Mouse (Mus musculus) lung, postnatal 36 days (tissue): ENCODE results near the gene Glis2.

Source experiments
- DNase-seq: peaks from one replicate; pipeline ENCODE4 v3.0.0; 2022; ENCODE audit warnings: mixed read lengths

Gene Glis2

DNA sequence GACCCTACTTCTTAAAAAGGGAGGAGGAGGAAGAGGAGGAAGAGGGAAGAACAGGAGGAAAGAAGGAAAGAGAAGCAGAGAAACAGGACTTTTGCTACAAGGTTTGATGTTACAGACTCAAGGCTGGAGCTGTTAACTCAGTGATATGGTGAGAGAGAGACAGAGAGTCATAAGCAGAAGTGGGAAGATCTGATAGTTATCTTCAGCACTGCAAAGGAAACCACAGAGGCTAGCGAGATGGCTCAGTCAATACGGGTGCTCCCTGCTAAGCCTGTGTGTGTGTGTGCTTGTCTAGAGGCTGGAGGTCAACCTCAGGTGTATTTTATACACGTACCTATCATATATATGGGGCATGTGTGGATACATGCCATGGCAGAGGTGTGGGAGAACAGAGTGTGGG is 10.7 kb upstream of the Glis2 start:
- DNase-seq: no peak

DNA sequence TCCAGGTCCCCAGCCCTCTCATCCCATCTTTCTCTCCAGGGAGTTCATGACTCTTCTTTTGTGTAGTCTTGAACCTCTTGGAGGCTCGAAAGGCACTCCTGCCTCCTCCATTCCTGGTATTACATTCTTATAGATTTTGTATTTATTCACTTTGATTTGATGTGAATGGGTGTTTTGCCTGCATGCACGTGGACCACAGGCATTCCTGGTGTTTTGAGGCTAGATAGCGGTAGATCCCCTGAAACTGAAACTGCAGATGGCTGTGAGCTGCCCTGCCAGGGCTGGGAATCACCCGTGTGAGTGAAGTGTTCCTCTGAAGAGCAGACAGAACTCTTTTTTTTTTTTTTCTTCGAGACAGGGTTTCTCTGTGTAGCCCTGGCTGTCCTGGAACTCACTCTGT is 10.1 kb upstream of the Glis2 start:
- DNase-seq: no peak

DNA sequence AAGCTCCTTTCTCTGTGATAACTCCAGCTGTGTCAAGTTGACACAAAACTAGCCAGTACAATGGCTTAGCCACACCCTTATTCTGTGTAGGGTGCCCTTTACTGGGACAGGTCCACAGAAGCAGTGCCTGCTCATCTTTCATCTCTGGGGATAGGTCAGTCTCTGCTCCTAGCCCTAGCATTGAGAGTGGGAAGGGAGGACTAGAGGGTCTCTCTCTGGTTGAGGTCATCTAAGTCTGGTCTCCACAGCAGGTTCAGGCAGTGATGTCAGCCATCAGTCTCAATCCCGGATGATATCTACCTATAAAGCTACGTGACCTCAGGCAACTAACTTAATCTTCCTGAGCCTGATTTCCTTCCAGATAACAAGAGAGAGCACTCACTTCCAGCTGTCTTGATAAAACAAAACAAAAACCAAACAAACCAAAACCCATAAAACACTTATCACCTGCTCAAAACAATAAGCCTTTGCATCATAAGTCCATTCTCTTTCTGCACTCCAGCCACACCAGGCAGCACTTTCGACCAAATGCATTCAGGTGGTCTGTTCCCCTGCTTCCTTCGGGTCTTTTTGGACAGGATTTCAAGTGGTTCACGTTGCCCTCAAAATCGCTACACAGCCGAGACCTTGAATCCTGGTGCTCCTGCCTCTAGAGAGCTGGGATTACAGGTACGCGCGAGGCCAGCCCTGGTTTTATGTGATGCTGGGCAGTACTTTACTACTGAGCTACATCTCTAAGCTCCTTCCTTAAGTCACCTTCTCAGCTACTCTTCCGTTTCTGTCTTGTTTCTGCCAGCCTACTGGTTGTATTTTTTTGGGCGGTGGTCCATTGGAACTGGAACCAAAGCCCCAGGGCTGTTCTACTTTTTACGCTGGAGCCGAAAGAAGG is 8.6 kb upstream of the Glis2 start:
- no peak for DNase-seq

DNA sequence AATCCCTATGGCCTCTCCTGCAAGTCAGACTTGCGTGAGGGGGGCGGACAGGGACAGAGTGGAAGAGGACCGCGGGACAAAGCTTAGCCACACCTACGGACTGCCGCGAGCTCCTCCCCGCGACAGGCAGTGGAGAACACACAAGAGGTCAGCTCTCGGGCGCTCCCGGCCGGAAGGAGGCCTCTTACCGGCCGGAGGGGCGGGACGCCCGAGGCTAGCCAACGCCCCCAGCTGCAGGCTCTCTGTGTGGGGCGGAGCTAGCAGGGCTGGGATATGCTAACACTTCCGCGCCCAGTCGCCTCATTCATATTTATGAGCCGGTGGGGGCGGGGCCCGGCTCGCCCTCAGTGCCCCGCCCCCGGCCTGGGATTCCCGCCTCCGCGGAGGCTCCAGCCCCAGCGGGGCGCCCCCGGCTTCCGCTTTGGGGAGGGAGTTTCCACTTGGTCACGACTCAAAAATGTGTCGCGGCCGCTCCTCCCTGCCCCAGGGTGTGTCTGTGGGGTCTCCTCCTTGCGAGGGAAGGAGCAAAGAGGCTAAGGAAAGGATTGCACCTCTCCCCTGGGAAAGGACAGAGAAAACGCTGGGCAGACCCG is 7.9 kb upstream of the Glis2 start:
- DNase-seq: peak; percentile 99

DNA sequence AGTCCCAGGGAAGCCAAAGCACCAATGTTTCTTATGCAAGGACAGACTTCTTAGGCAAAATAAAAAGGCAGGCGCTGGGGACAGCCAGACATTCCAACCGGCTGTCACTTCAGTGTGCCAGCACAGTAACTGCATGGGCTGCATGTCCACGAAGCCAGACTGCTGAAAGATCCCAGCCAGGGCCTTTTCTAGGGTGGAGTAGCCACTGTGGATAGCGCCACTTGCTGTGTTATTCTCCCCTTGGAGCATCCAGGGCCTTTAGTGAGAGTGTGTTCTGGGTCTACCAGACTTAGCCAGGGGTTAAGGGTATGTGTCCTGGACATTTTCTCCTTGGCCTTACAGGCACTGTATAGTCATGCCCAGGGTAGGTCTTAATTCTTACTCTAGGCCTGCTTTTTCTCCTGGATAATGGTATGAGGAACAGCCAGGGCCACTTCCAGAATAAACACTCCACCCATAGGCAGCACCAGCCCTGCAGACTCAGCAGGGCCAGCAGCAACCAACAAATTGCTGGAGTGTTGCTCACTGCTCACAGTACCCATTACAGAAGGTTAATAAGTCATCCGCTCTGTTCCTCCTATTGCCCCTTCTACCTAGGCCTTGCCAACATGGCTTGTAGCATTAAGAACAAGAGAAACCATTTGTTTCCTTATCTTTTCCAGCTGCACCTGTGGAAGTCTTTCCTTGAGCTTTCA is 6.8 kb upstream of the Glis2 start:
- peak; percentile 45 for DNase-seq

DNA sequence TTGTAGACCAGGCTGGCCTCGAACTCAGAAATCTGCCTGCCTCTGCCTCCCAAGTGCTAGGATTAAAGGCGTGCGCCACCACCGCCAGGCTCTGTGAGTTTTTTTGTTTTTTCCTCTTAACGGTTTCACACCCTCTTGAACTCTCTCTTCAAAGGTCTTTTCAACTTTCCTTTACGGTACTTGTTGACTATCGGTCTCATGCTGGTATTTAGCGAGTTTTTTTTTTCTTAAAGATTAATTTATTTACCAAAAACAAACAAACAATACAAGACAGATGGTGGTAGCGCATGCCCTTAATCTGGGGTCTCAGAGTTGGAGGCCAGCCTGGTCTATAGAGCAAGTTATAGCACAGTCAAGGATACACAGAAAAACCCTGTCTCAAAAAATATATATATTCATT is 4.3 kb upstream of the Glis2 start:
- no peak for DNase-seq

DNA sequence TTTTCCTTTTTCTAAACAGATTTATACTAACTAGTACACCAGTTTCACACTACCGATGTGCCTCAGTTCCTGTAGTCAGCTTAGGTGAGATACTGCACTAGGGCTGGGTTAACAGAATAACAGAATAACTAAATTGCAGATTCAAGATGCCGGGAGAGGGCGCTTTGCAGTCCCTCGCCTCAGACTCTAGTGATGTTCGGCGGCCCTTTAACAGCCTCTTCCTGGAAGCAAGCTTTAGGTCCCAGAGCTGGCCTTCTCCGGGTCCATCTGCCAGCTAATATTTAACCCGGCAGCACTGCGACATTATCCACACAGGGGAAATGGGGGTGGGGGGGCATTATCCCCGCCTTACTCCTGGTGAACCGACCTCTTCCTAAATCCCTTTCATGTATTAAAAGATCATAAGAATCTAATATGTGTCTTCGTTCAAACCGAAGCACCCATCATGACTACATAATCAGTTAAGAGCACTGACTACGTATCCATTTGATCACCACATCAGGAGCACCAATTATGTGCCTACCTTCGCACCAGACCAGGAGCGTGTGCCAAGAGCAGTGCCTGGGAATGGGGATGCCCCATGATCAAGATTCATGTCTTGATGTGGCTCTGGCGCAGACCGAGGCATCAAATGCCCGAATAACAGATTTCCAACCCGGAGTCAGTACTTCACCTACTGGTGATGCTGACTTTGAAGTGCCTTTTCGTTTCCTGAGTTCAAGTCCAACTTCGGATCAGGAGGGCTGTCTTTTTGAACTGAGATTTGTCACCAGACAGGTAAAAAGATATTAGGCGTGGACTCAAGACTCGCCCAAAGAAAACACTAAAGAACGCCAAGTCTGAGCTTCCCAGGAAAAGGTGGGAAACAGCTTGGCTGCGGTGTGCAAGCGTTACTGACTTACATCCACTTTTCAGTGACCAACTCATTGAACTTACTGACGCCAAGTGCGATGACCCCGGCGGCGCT is 1.3 kb upstream of the Glis2 start:
- peak; percentile 84 for DNase-seq

DNA sequence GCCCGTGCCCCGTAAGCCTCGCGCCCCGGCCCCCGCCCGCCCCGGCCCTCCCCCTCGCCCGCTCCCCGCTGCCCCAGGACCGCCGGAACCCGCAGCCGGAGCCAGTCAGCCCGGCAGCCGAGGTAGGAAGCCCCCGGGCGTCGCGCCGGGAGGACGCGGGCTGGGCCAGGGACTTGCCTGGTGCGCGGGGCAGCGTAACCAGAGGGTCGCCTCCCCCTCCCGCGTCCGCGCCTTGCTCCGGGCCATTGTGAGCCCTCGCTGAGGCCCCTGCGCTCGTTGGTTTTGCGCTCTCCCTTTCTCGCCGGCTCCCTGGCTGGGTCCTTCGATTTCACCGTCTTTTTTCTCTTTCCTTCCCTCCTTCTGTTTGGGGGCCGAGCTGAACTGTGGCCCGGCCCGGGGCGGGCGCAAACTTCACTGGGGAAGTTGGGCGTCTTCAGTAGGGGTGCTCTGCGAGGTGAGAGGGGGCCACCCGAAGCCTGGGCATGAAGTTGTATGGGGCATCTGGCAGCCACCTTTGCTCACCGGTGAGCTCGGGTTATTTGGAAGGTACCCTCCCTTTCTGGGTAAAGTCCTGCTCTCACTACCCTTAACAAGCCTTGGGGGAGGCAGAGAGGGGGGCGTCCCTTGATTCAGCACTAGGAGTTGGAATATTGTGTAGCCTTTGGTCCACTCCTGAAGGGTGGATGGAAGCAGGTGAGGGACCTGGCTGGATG is 457 bp downstream of the Glis2 start:
- DNase-seq: no peak

DNA sequence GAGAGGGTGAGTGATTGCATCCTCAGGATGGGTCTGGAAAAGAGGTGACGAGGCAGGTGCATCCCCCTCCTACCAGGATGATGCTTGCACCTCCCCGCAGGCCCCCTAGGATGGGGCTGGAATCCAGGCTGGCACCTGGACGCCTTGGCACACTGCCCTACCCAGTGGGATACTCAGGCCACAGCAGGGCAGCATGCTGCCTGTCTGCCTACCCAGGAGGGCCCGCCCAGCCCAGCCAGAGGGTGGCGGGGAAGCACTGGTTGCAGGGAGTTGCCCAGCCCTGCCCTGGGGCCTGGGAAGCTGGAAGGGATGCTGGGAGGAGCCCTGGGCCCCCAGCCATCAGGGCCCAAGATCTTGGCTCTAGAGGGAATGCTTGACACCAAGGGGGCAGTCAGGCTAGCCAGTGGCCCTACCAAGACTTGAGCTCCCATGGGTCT is 1.0 kb downstream of the Glis2 start:
- DNase-seq: peak; percentile 73

DNA sequence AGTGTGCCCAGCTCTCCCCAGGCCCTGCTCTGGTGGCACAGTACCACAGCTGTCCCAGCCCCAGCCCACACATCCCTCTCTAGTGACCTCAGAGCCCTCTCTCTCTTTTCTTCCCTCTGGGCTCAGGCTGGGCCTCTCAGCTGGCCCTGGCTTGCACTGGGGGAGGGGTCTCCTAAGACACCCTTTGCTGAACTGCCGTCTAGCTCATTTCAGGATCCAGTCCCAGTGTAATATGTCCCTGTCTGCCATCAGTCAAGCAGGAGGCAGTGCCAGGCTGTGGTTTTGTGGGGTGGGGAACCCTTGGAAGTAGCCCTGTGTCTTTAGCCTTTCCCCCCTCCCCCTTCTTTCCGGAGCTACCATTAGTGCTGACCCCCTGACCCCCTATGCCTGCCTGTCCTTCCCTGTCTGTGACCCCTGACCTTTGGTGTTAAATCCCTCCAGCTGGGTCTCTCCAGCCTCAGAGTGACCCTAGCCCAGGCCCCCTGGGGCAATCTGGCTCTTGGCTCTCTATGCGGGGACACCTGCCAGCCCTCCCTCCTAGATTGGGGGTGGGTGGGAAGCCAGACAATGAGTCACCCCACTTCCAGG is 1.7 kb downstream of the Glis2 start:
- DNase-seq: no peak

DNA sequence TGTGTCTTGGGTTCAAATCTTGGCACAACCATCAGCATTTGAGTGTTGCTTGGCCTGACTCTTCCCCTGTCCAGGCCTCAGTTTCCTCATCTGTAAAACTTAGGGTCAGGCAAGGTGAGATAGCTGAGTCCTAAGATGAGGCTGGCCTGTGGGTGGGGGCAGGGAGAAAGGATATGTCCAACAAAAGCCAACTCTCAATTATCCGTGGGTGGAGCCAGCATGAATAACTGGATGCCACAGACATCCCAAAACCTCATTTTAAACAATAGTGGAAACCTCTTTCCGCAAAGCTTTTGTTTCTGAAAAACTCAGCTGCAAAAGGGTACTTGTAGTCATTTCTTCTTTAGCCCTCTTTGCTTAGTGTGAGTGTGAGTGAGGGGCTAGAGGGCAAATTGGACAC is 2.3 kb downstream of the Glis2 start:
- no peak for DNase-seq

DNA sequence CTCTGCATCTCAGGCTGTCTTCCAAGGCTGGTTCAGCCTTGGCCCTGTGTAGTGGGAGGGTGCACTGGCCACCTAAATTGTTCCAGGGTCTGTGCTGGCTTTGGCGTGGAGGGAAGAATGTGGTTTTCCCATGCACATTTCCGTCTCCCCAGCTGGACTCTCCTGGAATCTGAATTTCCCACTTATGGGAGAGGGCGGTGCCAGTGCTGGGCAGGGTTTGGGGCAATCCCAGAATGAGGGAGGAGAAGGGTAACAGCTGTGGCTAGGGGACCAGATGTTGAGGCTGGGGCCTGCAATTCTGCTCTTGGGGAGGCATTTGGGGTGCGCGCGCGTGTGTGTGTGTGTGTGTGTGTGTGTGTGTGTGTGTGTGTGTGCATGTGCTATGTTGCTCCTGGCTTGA is 2.8 kb downstream of the Glis2 start:
- DNase-seq: peak; percentile 41

DNA sequence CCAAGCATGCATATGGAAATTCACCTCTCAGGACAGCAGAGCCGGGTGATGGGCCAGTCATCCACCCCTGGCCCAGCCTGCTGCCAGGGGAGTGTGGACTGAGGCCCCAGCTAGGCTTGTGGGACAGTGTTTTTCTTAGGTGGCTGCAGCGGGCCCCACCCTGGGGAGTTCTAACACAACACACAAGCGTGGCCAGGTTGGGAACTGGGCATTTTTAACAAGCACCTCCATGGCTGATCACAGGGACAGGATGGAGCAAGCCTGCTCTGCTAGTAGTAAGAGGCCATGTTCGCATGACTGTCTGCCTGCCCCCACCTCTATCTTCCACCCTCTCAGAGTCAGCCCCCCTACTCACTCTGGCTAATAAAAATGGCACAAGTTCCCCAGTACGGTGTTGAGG is 3.5 kb downstream of the Glis2 start:
- no peak for DNase-seq

DNA sequence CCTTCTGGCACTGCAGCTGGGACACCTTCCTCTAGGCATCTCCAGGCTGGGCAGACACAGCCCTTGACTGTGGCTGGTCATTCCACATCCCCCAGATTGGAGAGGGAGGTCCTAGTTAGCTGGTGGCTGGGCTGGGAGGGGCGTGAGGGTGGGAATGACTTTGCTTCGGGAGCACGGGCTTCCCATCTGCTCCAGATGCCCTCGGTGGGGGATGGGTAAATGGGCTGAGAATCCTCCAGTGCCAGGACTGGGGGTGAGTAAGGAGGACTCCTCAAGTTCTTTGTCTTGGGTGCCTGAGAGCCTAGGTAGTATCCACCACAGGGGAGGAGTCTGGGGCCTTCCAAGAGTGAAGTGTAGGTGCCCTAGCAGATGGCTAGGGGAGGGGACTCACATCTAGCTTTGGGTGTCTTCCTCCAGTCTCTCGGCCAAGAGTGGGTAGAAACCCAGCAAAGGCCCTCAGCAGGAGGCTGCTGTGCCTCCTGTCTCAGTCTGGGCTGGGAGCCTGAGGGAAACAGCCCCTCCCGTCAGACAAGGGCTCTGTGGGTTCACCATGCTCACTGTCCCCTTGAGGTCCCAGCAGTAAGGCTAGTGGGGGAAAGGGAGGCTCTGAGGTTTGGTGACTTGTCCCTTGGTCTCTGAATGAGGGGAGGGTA is 4.5 kb downstream of the Glis2 start:
- DNase-seq: no peak

DNA sequence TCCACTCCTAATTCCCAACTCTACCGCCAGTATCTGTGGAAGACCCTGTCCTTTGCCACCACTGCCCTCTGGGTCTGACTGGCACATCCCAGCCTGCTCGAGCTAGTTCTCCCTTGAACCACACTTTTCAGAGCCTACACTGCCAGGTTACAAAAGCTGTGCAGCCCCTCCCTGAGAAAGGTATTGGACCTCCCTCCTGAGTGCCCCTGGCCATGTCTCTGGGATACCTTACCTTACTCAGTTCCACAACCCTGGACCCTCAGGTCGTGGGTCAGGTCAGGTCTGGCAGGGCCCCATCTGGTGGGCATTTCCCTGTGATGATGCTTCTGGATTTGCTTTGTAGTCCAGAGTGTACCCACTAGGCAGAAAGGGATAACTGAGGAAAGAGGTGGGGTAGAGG is 5.1 kb downstream of the Glis2 start:
- no peak for DNase-seq

DNA sequence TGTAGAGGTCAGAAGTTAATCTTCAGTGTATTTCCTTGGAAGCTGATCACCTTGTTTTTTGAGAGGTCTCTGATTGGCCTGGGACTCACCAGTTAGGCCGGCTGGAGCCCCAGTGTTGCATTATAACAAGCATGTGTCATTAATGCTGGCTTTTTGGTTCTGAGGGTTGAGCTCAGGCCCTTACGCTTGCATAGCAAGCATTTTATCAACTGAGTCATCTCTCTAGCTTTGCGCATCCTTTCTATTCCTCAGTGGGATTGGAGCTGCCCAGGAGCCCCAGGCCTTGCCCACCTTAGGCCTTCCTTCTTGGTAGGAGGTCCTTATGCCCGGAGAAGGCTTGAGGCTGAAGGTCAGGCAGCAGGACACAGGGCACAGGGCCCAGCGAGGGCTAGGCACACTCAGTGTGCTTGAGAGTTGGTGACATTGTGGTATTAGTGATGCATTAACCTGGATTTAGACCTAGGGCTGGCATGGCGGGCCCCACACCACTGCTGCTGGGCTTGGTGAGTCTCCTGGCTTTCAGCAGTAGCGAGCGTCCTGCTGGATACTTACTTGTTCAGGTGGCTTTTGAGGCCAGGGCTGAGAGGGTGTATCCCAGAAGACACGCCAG is 6.3 kb downstream of the Glis2 start:
- no peak for DNase-seq

DNA sequence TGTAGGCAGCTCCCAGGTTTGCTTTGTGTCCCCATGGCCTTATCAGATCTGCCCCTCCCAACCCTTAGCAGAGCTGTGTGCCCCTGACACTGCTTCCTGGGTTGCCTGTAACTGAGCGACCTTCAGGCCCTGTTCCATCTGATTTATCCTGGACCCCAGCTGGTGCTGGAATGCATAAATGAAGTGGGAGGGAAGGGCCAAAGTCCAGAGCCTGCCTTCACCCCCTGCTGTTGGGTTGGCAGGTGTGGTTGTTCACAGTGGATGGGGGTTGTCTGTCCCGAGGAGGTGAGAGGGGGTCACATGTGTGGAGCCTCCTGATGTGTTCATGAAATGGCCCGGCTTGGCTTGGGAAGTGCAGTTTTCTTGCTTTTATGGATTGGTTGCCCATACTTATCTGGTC is 7.7 kb downstream of the Glis2 start:
- DNase-seq: no peak

DNA sequence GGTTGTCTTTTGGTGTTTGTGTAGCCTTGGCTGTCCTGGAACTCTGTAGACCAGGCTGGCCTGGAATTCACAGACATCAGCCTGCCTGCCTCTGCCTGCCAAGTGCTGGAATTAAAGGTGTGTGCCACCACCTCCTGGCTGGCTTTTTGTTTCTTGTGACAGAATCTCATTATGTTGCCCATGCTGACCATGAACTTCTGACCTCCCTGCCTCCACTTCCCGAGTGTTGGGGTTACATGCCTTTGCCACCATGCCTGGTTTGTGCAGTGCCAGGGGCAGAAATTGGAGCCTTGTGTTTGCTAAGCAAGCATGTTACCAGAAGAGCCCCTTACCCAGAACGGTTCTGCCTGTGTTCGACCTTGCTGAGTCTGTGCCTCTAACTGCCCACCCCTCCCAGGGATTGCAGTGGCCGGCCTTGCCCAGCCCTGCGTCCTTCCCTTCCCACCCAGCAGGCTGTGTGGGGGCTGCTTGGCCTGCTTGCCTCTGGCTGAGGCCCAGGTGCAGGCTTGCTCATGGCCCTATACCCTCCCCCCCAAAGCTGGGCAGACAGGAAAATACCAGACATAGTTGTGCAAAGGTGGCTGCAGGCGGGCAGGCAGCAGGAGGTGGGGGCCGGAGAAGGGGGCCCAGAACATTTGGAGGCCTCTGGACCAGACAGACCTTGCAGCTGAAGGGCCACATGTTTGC is 8.4 kb downstream of the Glis2 start:
- peak; percentile 25 for DNase-seq

DNA sequence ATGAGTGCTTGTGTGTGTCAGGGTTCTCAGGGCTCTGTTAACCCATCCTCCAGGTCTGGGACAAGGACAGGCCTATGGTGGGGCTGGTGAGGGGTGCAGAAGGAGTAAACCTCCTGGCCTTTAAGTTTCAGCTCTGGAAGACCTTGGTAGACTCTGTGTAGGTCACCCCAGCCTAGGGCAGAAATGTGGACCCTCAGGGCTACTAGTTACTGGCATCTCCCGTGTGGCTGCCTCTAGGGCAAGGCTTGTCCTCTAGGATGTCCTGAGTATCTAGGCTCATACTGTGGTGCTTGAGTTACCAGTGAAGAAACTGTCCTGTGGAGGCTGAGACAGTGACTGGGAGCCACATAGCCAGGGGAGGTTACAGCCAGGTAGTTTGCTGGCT is 8.9 kb downstream of the Glis2 start:
- no peak for DNase-seq

DNA sequence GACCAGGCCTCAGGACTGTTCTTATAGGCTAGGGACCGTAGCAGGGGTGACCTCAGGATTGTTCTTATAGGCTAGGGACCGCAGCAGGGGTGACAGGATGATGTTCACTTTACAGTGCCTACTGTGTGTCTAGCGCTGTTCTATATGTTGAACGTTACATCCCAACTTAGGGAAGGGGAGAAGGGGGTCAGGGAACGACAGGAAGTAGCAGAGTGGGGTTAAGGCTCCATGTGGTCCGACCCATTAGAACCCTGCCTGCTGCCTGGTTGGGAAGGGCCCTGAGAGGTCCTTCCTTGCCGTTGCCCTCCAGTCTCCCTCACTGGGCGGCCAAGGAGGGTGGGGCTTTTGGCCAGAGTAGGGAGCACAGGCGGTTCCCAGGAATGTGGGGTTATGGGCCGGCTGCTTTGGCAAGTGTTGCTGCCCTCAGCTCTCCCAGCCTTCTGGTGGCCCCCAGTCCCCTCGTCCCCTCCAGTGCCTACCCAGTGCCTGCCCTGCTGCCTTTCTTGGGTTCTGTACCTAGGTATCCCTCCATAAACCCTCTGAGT is 9.9 kb downstream of the Glis2 start:
- peak; percentile 24 for DNase-seq
